Mouse (Mus musculus) urinary bladder, adult 2 months (tissue): ENCODE results near the gene Clca2. TPM values are rescaled to one million over a fixed set of nuclear protein-coding genes. Genes with fewer than 3 reads are reported as not detected.

Source experiments
- DNase-seq: peaks from one replicate; pipeline ENCODE4 v3.0.0; 2022; ENCODE audit warnings: low spot score
- polyA plus RNA-seq: library from polyadenylated mRNA; depleted of rRNA; stranded (reverse); fragments of >200 nt; gene quantifications from 2 replicates; pipeline ENCODE4 v1.2.3, GENCODE M21; 2012; rRNA removed

The Clca2 gene
- polyA plus RNA-seq: 3.4 and 3.7 TPM in 2 replicates

DNA sequence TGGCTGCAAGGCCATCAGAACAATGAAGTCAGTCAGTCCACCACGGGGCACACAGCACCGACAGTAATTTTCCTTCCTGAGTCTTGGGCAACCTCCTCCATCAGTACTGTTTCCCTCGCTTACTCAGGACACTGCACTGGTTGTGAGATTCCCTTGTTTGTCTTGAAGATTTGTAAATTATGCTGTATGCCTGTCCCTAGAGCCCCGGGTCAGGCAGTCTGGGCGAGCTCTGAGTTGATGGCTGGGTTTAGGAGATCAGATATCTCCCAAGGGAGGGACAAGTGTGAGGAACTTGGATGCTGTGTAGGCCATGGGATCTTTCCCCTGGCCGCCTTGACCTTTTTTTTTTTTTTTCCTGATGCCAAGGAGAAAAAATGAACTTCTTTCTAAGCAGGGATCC, at the start of gene Clca2:
Gene Clca2, minus strand, starts transcription at position 153 of the 400 bp plus-strand sequence.
- DNase-seq: no peak

DNA sequence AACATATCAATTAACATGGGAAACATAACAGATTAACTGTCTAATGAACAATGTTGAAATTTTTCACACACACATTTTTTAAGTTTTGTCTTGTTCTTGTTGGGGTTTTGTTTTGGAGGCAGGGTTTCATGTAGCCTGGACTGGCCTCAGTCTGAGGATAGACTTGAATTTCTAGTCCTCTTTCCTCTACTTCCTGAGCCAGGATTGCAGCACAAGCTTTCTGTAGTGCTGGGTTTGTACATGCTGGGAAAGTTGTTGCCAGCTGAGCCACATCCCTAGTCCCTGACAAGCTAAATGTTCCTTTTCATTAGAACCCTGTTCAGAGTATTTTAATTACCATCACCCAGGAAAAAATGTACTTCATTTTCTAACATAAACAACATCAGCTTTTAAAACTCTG, 48.7 kb upstream of the Clca2 start:
- no peak for DNase-seq

DNA sequence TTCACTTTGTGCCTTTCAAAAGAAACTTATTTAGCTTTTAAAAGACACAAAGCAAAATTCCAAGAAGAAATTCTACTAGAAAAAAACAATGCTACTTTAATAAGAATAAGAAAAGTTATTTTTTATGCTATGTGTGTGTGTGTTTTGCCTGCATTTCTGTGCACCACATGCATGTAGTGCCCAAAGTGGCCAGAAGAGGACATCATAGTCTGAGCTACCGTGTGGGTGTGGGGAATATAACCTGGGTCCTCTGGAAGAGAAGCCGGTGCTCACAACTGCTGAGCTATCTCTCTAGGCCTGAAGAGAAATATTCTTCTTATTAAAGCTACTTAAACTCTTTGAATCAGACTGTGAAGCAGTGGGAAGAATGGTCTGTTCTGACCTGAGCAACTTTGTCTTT, 48.2 kb upstream of the Clca2 start:
- no peak for DNase-seq

DNA sequence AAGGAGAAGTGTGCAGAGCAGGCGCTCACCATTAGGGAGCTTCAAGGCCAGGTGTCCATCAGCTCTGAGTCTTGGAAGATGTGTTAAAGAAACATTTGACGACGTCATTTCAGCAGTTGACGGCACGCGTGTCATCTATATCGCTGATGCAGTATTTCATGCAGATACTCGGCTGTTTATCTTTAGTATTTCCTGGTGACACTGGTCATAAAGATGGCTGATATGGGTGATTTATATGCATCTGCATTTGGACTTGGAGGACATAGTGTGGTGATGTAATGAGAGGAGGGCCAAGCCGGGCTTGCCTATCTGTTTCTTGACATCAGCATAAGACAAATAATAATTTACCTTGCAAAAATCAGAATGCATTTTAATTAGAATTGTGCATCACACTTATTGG, 47.6 kb upstream of the Clca2 start:
- no peak for DNase-seq

DNA sequence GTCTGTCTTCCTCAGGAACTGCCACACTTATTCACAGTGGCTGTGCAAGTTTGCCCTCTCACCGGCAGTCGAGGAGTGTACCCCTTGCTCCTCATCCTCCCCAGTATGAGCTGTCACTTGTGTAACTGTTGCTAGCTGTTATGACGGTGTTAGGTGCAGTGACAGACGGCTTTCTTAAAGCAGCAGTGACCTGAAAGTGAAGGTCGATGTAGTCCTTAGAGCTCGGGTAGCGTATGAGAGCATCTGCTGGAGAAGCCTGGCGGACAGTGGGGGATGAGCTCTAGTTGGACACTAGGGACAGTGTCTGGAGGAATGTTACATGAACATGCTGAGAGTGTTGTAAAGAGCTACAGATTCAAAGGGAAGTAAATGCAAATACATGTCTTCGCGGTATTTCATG, 44.6 kb upstream of the Clca2 start:
- DNase-seq: no peak

DNA sequence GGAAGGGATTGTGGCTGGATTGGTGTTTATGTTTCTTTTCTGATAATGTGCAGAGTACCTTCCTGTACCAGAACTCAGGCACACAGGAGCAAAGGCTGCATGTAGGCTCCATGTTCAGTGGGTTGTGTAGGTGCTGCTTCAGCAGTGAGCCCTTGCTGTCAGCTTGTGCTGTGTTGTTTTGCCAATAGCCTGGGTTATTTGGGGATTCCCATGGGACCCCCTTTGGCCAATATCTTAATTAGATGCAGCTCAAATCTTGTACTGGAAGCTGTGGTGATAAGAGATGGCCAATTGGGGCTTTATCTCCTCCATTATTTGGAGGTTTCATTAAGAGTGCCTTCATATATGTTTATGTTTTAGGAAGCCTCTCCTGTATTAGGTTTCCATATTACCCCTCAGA, 43.7 kb upstream of the Clca2 start:
- no peak for DNase-seq

DNA sequence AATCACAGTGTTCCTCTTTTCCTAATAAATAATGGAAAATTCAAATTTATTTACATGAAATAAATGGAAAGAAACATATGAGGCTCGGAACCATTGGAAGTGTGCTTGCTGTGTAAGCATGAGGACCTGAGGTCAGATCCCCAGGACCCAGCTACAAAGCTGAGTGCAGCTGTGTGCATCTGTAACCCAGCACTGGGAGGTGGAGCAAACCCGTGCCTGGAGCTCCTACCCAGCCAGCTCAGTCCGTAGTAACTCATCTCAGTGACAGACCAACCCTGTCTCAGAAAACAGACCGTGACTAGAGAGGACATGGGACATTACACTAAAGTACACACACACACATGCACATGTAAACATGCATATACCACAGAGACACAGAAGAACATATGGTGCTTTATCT, 41.0 kb upstream of the Clca2 start:
- no peak for DNase-seq

DNA sequence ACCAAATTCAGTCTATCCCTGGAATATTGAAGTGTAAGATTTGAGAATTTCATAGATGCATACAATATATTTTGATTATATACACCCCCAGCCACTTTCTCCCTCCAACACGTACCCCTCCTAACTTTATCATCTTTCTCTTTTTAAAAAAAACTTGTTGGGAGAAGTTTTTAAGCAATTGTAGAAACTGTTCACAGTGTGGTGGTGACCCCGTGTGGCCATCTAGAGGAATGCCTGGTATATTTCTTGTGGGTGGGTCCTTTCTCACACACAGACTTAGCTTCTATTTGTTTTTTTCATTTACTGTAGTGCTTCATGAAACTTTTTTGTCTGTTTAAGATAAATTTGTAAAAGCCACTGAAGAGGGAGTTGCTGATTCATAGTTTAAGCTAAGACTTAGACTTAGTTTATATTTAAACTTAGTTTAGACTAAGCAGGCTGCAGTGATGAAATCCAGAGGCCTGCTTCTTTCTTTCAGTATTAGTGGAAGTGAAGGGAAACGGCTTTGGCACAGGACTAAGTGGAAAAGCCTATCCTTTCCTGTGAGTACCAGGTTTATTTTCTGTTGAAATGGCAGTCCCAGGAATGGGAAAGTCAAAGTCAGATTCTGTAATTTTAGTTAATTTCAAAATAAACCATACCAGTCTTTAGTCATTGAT, 32.1 kb upstream of the Clca2 start:
- no peak for DNase-seq

DNA sequence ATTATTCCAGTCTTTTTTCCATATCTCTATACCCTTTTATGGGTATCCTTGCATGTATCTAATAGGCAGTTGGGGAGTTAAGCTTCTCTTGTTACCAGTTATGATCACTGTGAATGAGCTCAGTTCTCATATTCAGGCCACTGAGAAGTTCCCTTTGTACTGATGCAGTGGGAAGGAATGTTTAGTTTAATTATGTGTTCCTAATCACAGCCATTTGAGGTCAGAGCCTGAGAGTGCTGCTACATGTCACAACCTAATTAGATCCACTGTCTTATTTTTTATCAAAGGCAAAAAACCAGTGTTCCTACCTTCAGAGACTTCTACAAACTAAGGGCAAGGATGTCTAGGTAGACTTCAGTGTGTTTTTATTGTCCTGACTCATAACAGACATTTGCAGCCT, 30.1 kb upstream of the Clca2 start:
- no peak for DNase-seq

DNA sequence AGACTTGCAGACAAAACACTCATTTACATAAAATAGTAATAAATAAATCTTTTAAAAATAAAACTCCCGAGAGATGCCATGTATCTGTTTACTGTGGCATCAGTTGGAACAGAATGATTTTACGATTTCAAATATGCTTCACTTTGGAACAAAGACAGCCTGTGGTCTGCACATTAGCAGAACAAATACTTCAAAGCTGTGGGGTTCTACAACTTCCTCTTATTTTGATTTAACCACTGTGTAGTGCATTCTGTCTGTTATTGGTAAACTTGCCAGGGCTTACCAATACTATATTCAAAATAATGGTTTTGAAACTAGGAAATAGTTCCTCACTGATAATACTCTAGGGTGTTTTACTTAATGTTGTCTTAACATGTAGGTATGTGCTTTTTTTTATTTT, 27.4 kb upstream of the Clca2 start:
- DNase-seq: no peak

DNA sequence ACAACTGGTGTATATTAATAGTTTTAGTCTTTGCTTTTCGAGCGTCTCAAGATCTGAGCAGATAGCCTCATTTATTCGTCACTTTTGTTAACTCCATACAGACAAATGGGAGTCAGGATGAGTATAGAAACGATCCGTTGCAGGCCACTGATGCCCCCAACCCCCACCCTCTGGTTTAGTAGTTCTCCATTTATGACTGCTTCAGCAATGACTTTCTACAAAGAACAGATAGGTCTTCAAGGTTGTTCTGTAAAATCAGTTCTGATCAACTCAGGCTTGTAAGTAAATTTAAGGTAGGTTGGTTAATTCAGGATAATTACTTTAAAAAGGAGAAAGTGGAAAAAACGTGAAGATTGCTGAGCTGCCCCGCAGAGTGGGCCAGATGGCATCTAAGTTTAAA, 20.2 kb upstream of the Clca2 start:
- DNase-seq: no peak

DNA sequence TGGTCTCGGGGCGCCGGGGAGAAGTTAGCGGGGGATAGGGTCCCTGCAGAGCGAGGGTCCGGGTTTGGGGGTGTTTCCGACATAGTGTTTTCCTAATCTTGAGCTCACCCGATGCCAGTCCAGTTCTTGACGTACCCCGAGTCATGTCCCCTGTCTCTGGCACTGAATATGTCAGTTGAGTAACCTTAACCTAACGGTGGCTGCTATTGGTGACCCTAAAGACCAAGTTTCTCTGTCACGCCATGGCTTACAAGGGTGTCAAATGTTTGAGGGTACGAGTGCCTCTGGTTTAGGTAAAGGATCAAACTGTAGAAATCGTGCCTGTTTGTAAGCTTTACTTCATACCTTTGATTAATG, 19.7 kb upstream of the Clca2 start:
- DNase-seq: no peak

DNA sequence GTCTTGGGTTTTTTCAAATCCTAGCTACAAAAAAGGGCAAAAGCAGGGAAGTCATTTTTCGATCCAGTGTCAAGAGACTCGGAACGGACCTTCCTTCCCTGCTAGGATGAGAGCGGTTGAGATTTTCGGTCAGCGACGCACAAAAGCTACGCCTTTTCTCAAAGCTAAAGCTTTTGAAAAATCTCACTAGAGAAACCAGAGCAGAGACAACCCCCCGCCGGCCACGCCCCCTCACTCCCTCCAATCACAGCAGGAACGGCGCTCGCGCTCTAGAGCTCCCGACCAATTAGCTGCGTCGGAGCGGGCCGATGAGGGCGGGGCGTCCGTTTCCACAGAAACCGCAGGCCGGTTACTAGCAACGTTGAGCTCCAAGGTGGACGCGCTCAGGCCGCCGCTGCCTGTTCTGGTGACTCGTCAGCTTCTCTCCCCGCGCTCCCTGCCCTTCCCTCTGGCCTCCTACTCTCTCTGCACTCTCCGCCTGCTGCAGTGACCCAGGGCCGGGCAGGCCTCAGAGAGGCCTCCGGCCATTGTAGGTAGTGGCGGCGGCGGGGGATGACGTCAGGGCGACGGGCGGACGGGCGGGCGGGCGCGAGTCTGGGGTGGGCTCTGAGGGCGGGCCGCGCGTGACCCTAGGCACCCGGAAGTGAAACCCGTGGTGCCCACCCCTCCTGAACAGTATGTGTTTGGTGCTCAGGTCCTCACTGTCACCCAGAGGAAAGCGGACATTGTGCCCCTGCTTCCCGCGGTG, 19.2 kb upstream of the Clca2 start, which contains the start of gene Odf2l:
Gene Odf2l, plus strand, starts transcription at position 335 of the 748 bp plus-strand sequence.
- peak; percentile 96 for DNase-seq

DNA sequence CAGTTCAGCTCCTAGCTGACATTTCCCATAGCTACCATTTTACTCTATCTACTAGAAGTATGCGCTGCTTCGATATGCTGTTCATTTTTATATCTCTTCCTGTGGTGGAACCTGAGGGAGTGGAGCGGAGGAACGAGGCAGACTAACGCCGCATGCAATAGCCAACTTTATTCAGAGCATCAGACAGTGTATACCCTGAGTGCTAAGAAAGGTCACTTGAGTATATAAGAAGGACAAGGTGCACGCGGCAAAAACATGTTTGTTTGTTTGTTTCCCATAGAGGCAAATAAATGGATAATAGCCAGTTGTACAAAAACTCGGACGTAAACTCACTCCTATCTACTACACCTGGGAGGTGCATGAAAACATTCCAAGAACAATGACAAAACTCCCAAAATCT, 18.4 kb upstream of the Clca2 start:
- no peak for DNase-seq

DNA sequence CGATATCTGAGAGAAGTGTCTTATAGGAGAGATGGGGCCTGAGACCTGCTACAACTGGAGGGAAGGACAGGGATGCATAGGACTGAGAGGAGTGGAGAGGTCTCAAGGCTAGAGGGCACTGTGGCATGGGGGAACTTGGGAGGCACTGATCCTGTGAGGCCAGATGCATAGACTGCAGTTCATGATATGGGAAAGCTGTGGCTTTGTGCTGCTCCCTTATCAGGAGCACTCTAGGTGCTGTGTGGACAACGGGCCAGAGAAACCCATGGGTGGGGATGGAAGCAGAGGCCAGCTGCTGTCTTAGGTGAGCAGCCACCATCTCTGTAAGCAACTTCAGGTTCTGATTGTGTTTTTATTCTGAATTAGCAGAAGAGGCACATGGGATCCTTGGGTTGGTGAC, 15.9 kb upstream of the Clca2 start:
- DNase-seq: no peak

DNA sequence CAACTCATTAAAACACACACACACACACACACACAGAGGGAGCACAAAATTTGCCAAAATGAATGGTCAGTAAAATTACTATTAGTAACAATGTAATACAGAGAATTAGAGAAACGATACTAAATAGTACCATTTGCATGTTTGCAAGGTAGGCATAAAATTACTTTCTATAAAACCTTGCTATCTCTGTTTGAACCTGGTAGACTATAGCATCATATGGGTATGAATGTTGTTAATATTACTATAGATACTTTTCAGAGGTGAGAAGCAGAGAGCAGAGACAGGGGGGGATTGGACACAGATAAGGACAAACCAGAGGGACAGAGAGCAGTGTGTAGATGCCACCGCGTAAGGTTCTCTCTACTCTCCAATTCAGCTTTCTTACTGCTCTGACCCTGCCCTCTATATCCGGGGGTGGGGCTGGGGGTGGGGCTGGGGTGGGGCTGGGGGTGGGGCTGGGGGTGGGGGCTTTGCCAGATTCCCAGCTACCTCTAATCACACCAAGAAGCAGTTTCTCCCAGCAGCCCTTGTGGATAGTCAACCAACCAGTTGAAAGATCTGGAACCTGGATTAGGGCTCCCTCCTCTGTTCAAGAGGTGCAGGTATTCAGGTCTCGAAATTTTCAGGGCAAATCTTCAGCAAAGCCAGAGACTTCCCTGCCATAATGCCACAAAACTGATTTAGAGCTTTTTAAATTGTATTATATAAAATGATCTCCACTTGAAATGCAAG, 6.7 kb upstream of the Clca2 start:
- DNase-seq: no peak

DNA sequence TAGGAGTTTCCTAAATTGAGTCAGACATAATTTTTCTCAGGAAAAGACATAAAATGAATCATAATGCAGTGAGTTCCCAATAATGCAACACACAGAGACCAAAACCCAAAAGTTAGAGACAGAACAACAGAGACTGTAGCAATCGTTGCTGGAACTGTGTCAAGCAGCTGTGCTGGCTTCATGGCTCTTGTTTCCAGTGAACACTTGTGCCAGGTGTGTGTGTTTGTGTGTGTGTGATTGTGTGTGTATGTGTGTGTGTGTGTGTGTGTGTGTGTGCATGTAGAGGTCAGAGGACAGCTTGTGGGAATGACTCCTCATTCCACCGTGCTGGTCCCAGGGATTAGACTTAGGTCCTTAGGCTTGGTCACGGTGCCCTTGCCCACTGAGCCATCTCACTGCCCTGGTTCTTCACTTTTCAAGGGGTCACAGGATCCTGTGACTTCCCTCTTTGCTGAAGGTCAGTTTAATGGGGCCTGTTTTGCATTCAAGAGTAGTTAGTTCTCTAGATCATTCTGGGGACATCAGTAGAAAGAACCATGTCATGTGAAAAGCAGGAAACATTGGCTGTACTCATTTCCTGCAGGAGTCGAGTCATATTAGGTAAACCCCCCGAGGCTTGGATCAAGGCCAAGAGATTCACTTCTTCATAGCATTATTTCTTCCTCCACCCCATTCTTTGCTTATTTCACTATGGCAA, 6.0 kb upstream of the Clca2 start:
- DNase-seq: no peak

DNA sequence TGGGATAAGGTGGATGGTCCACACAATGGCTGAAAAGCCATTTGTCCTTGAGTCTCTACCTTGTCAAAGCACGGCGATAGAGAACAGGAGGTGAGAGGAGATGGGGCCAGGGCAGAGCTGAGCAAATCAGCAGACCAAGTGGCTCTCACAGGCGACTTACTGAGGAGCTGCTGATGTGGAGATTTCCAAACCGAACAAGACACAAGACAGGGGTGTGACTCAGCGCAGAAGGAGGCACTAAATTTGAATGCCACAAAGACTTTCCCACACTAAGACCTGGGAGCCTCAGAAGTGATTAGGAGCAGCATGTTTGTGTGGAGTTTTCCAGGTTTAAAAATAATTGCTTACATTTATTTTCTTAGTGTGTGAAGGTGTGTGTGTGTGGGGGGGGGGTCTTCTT, 4.5 kb upstream of the Clca2 start:
- DNase-seq: no peak

DNA sequence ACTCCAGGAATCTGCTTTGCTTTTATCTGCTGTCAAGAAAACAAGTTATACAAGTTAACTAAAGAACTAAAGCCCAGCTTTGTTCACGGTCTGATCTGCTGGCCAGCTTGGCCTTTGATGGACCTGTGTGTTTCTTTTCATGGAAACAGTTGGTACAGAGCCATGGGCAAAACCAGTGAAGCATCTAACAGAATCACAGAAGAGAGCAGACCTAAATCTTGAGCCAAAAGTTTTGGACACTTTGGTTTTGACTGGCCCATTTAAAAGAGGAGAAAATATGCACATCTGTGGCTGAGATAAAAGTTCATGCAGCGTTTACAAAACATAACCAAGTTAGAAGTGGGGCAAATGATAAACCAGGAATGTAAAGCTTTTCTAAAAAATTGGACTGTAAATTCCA, 4.1 kb upstream of the Clca2 start:
- DNase-seq: no peak

DNA sequence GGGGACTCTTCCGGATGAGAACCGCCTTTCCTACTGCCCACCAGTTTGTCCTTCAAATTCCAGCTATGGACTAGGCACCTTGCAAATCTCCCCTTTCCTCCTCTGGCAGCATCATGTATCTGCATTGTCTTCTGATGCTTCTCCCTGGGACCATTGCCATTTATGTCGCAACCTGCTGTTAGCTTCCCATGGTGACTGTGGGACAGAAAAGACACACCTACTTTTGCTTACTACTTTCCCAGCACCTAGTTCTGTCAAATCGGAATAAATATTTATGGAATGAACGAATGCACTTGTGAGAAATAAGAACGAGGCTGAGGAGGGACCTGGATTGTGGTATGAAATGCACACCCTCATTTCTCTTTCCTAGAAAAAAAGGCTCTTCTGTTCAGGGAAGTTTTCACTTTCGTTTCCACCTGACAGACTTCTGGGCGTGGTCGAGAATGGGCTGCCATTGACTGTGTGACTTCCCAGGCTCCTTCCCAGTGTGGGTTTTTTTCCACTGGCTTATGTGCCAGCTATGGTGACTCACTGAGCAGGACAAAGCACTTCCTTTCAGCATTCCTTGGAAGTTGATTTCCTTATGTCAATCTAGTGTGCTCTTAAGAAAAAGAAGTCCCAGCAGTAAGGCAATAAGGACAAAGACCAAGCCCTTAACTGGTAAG, 2.8 kb upstream of the Clca2 start:
- no peak for DNase-seq

DNA sequence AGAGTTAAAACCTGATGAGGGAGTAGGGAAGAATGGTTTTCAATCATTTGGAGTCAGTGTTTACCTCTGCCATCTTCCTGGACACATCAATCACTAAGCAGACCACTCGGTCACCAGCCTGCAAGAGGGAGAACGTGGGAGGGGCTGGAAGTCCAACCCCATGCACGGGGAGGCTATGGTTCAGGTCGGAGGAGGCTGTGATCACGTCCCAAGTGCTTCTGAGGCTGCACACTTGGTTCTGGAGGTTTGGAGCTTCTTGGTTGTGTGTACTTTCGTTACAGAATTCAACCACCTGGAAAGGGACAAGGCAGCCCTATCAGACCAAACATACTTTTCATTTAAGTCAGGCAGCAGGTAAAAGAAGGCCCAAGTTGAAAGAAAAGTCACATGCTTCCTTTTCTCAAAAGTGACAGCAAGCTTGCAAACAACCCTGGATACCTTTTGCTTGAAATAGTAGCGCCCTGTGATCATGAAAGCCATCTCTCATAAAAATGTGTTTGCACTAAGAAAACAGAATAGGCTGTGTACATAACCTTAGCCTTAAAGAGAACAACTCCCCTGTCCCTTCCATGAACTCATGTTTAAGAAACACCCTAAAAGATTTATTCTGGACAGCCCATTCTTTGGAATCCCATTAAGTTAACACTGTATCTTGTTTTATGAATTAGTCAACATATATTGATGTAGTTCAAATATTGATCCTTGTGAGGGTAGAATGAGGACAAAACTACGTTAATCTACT, 11.2 kb downstream of the Clca2 start:
- DNase-seq: no peak
